Mouse (Mus musculus) lung, postnatal 0 days (tissue): Measurements from ENCODE around the gene Fam186a.
A peak's percentile ranks its signal among the peaks of the same experiment; 100 is the strongest.

Source experiments
- CTCF ChIP-seq: IDR thresholded peaks from 2 replicates; pipeline ENCODE4 v1.5.1; 2016; ENCODE audit warnings: antibody characterized with exemption, mild to moderate bottlenecking
- EP300 ChIP-seq: IDR thresholded peaks from 2 replicates; pipeline ENCODE4 v1.6.1; 2016; ENCODE audit warnings: antibody characterized with exemption, mild to moderate bottlenecking, control low read depth

DNA sequence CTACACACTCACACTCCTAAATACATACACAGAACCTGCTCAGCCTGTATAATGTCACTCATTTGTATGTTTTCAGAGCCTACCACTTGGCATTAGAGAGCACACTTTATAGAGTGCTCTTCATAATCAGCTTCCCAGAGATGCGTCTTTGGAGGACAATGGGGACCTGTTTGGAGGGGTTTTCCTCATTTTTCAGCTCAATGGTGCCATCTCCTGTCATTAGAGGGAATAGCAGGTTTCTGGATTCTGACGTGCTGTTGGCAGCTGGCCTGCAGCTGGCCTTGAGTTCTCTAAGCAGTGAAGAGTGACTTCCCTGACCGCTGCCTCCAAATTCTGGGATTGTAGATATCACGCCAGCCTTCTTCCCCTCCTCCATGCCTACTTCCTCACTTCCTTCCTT is 62.5 kb downstream of the Fam186a start:
- TF ChIP-seq CTCF: peak; percentile 94
- no peak for TF ChIP-seq EP300
